24 mouse cellular contexts compared by ENCODE assay signal in the genomic region with DNA sequence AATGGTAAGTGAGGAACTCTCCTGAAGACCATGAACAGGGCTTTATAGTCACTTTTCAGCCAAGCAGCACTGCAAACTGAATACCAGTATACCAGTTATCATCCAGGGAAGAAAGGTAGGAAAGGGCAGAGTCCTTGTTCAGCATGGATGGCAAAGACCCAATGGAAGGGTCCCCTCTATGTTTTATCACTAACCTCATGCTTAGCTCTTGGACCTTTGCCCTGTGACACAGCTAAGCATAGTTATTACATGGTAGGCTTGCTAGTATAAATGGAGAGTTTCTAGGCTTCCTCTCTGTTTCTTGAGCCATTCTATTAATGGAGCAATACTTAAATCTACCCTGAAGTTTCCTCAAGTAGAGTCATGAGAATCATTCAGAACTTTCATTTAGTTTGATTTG. TPM values are rescaled to one million over a fixed set of nuclear protein-coding genes. Genes with fewer than 3 reads are reported as not detected.
"Had no signal": no experiment of that assay in that cellular context is flagged by ENCODE, and none has a peak within 500 bp of the region (broad histone marks: within the 10 kb centered on the region; RNA-seq: fewer than 3 reads in every experiment).

No protein-coding gene starts in this region.

- H3K9ac ChIP-seq: neural tube, embryonic 13.5 days; neural tube, embryonic 15.5 days; stomach, embryonic 15.5 days had no signal

- H3K36me3 ChIP-seq: neural tube, embryonic 13.5 days; neural tube, embryonic 15.5 days; stomach, embryonic 15.5 days had no signal

- H3K9me3 ChIP-seq: neural tube, embryonic 13.5 days; neural tube, embryonic 15.5 days; stomach, embryonic 15.5 days had no signal

- H3K27ac ChIP-seq: neural tube, embryonic 13.5 days; neural tube, embryonic 15.5 days; stomach, embryonic 15.5 days; stomach, postnatal 0 days had no signal

- H3K27me3 ChIP-seq: neural tube, embryonic 13.5 days; neural tube, embryonic 15.5 days; stomach, embryonic 15.5 days had no signal

- H3K4me2 ChIP-seq: neural tube, embryonic 13.5 days; neural tube, embryonic 15.5 days; stomach, embryonic 15.5 days had no signal

- DNase-seq: retina, postnatal 1 day; right cerebral cortex, adult 18-20 months; right cerebral cortex, postnatal 14 days; right cerebral cortex, postnatal 25 days; right cerebral cortex, postnatal 4 days; spleen, adult 18-20 months; thymus, adult 18-20 months; thymus, adult 2 months; thymus, postnatal 14 days; thymus, postnatal 25 days; thymus, postnatal 36 days; thymus, postnatal 4 days had no signal

- H3K4me1 ChIP-seq: neural tube, embryonic 13.5 days; neural tube, embryonic 15.5 days; stomach, embryonic 15.5 days had no signal

- H3K4me3 ChIP-seq: neural tube, embryonic 13.5 days; neural tube, embryonic 15.5 days; stomach, embryonic 15.5 days had no signal

RNA-seq across cellular contexts. Expression of gene Aadacl2, which starts 32.0 kb away (rescaled TPM):
- total RNA-seq: neutrophil, adult 5-6 weeks had no signal
- polyA plus RNA-seq: neural tube, embryonic 13.5 days; neural tube, embryonic 14.5 days; neural tube, embryonic 15.5 days; small intestine, adult 2 months; spleen, adult 2 months; stomach, embryonic 14.5 days; testis, adult 2 months; thymus, adult 2 months; thymus, postnatal 0 days; urinary bladder, adult 2 months had no signal

RNA-seq across cellular contexts. Expression of gene C130079G13Rik, which starts 49.6 kb away (rescaled TPM):
- total RNA-seq: neutrophil, adult 5-6 weeks had no signal
- polyA plus RNA-seq: neural tube, embryonic 13.5 days; neural tube, embryonic 14.5 days; neural tube, embryonic 15.5 days; small intestine, adult 2 months; spleen, adult 2 months; stomach, embryonic 14.5 days; stomach, embryonic 15.5 days; testis, adult 2 months; thymus, adult 2 months; thymus, postnatal 0 days; urinary bladder, adult 2 months had no signal

RNA-seq across cellular contexts. Expression of gene Aadac, which starts 50.9 kb away (rescaled TPM):
- total RNA-seq: neutrophil, adult 5-6 weeks had no signal
- polyA plus RNA-seq: neural tube, embryonic 13.5 days; neural tube, embryonic 14.5 days; spleen, adult 2 months; stomach, embryonic 14.5 days; testis, adult 2 months; urinary bladder, adult 2 months had no signal
